Mouse (Mus musculus) myocyte (in vitro differentiated cells): ENCODE measurements at regions not wholly inside any gene's neighbourhood (a gene's known extent, or its start where the extent isn't known, plus 50 kb on each side); places are given as distances from the start of the nearest gene placed in this dataset.

Experiments
- E2F4 ChIP-seq: IDR thresholded peaks from one replicate; pipeline ENCODE4 v1.6.1; 2011; ENCODE audit warnings: mild to moderate bottlenecking, control low read depth, moderate library complexity; ENCODE audit not compliant: insufficient read depth
- MAX ChIP-seq: IDR thresholded peaks from one replicate; pipeline ENCODE4 v1.6.1; 2011; ENCODE audit warnings: low read depth, mild to moderate bottlenecking, control low read depth
- MYOD1 ChIP-seq, 3 experiments: IDR thresholded peaks; one replicate each; pipeline ENCODE4 v1.6.1; 2011; ENCODE audit warnings: control low read depth in 2 of 3, low read depth in 2 of 3, mild to moderate bottlenecking in 2 of 3, moderate library complexity in 1 of 3; ENCODE audit not compliant: insufficient read length in 2 of 3, control insufficient read depth in 1 of 3
- MYOG ChIP-seq, 3 experiments: IDR thresholded peaks; one replicate each; pipeline ENCODE4 v1.6.1; 2011; ENCODE audit warnings: control low read depth in 2 of 3, low read depth in 2 of 3, mild to moderate bottlenecking in 2 of 3; ENCODE audit not compliant: insufficient read length in 2 of 3, control insufficient read depth in 1 of 3, insufficient read depth in 1 of 3
- POLR2A ChIP-seq: IDR thresholded peaks from one replicate; pipeline ENCODE4 v1.6.1; 2011; ENCODE audit warnings: low read depth, mild to moderate bottlenecking, control low read depth, moderate library complexity; ENCODE audit not compliant: insufficient read length
- TCF12 ChIP-seq: IDR thresholded peaks from one replicate; pipeline ENCODE4 v1.6.1; 2011; ENCODE audit warnings: mild to moderate bottlenecking, control low read depth; ENCODE audit not compliant: poor library complexity, insufficient read depth, severe bottlenecking
- USF1 ChIP-seq: IDR thresholded peaks from one replicate; pipeline ENCODE4 v1.6.1; 2011; ENCODE audit warnings: low read depth, mild to moderate bottlenecking, control low read depth, moderate library complexity

- TF ChIP-seq MAX (no peak), TCF12 (no peak), E2F4 (no peak), POLR2A (no peak), MYOD1 (IDR thresholded peaks at IDR 0.05; ENCODE audit: control insufficient read depth in 1 of 3, insufficient read length in 2 of 3, low read depth in 2 of 3) (no peak), USF1 (no peak), MYOG (IDR thresholded peaks at IDR 0.05; ENCODE audit: control insufficient read depth in 1 of 3, insufficient read depth in 1 of 3, insufficient read length in 2 of 3, low read depth in 2 of 3) (no peak)
Observed at GRCm38 (mm10) chr12:7777220-7778055, 200.0 kb upstream of the Apob start.
